Mouse (Mus musculus) gastrocnemius, adult 2 months (tissue): ENCODE results near the gene Nceh1. TPM values are rescaled to one million over a fixed set of nuclear protein-coding genes. Genes with fewer than 3 reads are reported as not detected.

ENCODE experiments used
- DNase-seq: peaks from one replicate; pipeline ENCODE4 v3.0.0; 2022
- H3K27ac ChIP-seq: fragments of 200-600 bp; 2 replicates; pipeline ENCODE4 v1.8.1; 2022; ENCODE audit warnings: mild to moderate bottlenecking
- H3K4me3 ChIP-seq: fragments of 200-600 bp; 2 replicates; pipeline ENCODE4 v1.8.1; 2022; ENCODE audit warnings: mild to moderate bottlenecking, moderate library complexity
- CTCF ChIP-seq: fragments of 200-600 bp; IDR thresholded peaks from 2 replicates; pipeline ENCODE4 v1.8.1; 2022; ENCODE audit warnings: antibody characterized with exemption, mild to moderate bottlenecking, moderate library complexity
- intact Hi-C: fragments of 180-260 bp; cut with DNase I; formaldehyde crosslinking; loops from one replicate; pipeline ENCODE4 v1.15.1; 2025
- total RNA-seq, 2 experiments: library from RNA; stranded (reverse); gene quantifications; 2 replicates each; pipeline ENCODE4 v1.2.3; 2021

Nceh1 gene
- total RNA-seq, 2 experiments from 2014 or later: 16.7 to 31.6 TPM

- Histone ChIP-seq H3K4me3 (no peak overlapping the region), H3K27ac (no peak overlapping the region)
- intact Hi-C loops: no loop called here
- TF ChIP-seq CTCF: no peak
- DNase-seq: no peak
Observed at GRCm38 (mm10) chr3:27195573-27196227, 12.9 kb downstream of the Nceh1 start.

- intact Hi-C loops: no loop called here
- no peak for DNase-seq
- no peak for TF ChIP-seq CTCF
- Histone ChIP-seq H3K27ac (no peak overlapping the region), H3K4me3 (no peak overlapping the region)
Observed at GRCm38 (mm10) chr3:27196529-27196928, 13.8 kb downstream of the Nceh1 start.

DNA sequence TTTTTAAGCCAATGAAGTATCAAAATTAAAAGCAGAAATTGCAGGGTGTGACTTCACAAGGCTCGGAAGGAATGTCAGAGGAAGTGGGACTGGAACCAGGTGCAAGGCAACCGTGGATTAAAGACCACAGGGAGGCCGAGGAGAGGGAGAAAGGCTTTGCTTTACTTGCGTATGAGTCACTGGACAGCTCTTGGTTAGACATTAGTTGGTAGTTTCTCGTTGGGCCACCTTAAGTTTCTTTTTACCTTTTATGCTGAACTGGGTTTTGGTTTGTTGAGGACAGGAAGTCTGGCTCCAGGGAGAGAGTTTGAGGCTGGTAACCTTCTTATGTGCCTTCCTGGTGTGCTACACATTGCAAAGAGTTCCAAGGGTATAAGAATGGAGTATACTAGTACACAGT is 15.1 kb downstream of the Nceh1 start:
- DNase-seq: no peak
- Histone ChIP-seq H3K4me3 (no peak overlapping the region), H3K27ac (no peak overlapping the region)
- intact Hi-C loops: no loop called here
- no peak for TF ChIP-seq CTCF

GRCm38 (mm10) chr3:27199120-27199519 is 16.4 kb downstream of the Nceh1 start:
- Histone ChIP-seq H3K27ac (no peak overlapping the region), H3K4me3 (no peak overlapping the region)
- no peak for TF ChIP-seq CTCF
- intact Hi-C loops: no loop called here
- no peak for DNase-seq

GRCm38 (mm10) chr3:27201728-27202411 is 19.1 kb downstream of the Nceh1 start:
- no peak for DNase-seq
- no peak for TF ChIP-seq CTCF
- Histone ChIP-seq H3K27ac (peak overlapping the region; percentile 38; the same call in 1 of the 2 replicates), H3K4me3 (no peak overlapping the region)
- intact Hi-C loops: no loop called here

- DNase-seq: peak; percentile 34
- H3K27ac ChIP-seq: peak overlapping the region; percentile 61
- intact Hi-C loops: no loop called here
Observed at GRCm38 (mm10) chr3:27205068-27205467, 22.3 kb downstream of the Nceh1 start.

GRCm38 (mm10) chr3:27205514-27206220 is 22.9 kb downstream of the Nceh1 start:
- H3K27ac ChIP-seq: peak overlapping the region; percentile 61
- no peak for TF ChIP-seq CTCF

More at GRCm38 (mm10) chr3:27205068-27205467, 22.3 kb downstream of the Nceh1 start:
- no peak overlapping the region for H3K4me3 ChIP-seq
- TF ChIP-seq CTCF: no peak

DNA sequence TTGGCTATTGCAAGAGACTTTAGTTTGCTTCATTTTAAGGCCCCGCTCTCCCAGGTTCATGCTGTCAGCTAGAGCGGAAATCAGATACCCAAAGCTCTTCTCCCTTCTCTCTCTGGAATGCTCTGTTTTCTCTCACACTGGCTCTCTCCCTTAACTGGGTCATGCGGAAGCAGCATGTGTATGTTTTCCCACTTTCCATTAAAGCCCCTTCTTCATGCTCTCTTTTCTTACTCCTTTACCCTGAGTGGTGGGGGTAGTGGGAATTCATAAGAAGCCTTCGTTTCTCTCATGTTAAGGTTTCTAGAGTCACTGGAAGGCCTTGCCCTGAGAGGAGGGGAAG is 23.4 kb downstream of the Nceh1 start:
- Histone ChIP-seq H3K27ac (peak overlapping the region; percentile 61), H3K4me3 (no peak overlapping the region)
- intact Hi-C loops: no loop called here
- no peak for TF ChIP-seq CTCF
- no peak for DNase-seq

More at GRCm38 (mm10) chr3:27205514-27206220, 22.9 kb downstream of the Nceh1 start:
- DNase-seq: no peak
- H3K4me3 ChIP-seq: no peak overlapping the region
- intact Hi-C loops: no loop called here

GRCm38 (mm10) chr3:27206577-27206976 is 23.8 kb downstream of the Nceh1 start:
- DNase-seq: no peak
- no peak overlapping the region for H3K4me3 ChIP-seq
- H3K27ac ChIP-seq: peak overlapping the region; percentile 61
- TF ChIP-seq CTCF: no peak
- intact Hi-C loops: no loop called here

- no peak for TF ChIP-seq CTCF
- Histone ChIP-seq H3K4me3 (no peak overlapping the region; the same call in 1 of the 2 replicates), H3K27ac (peak overlapping the region; percentile 68)
- peak; percentile 43 for DNase-seq
- intact Hi-C loops: no loop called here
Observed at GRCm38 (mm10) chr3:27209707-27210106, 26.9 kb downstream of the Nceh1 start.

DNA sequence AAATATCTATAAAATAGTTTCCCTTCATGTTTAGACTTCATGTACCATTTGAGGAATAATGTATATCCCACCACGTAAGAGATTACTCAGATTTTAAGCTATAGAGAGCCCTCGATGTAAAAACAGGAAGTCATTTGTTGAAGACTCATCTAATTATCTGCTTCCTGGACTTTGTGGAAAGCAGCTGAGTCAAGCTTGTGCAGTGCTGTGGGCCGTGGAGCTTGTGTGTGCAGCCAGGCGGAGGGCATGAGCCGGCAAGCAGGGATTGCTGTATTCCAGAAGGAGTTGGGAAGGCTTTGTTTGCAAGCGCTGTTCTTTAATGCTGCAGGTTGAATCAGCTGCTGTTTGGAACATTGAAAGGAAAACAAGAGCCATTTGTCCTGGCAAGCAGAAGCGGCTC is 27.5 kb downstream of the Nceh1 start:
- no peak overlapping the region for H3K4me3 ChIP-seq
- no peak for TF ChIP-seq CTCF
- DNase-seq: no peak
- peak overlapping the region; percentile 48; the same call in 1 of the 2 replicates for H3K27ac ChIP-seq
- intact Hi-C loops: no loop called here

- TF ChIP-seq CTCF: no peak
- intact Hi-C loops: no loop called here
- no peak for DNase-seq
- Histone ChIP-seq H3K27ac (no peak overlapping the region), H3K4me3 (no peak overlapping the region)
Observed at GRCm38 (mm10) chr3:27214016-27214816, 31.5 kb downstream of the Nceh1 start.
